Mouse (Mus musculus): ENCODE data around the gene Iqcm. TPM values are rescaled to one million over a fixed set of nuclear protein-coding genes. Genes with fewer than 3 reads are reported as not detected.
"Not testable (repeated sequence)": the region's sequence is repeated elsewhere in the genome, so short reads cannot be mapped to it uniquely, and the experiment has no call there.

Gene Iqcm
- not detected for polyA plus RNA-seq (2017; shearing (Covaris generic))

GRCm38 (mm10) chr8:75448394-75448793 is at the start of gene Iqcm:
Iqcm (plus strand) TSS chr8:75448694.
- ATAC-seq: no peak

- no peak for ATAC-seq
Observed at GRCm38 (mm10) chr8:75406489-75406888, 42.0 kb upstream of the Iqcm start, which contains the start of gene Gm10358. Gm10358 (minus strand) TSS chr8:75406589.

- not testable (repeated sequence) for ATAC-seq
Observed at GRCm38 (mm10) chr8:75415696-75416095, 32.8 kb upstream of the Iqcm start.

GRCm38 (mm10) chr8:75476756-75477155 is 28.3 kb downstream of the Iqcm start:
- ATAC-seq: no peak

- ATAC-seq: no peak
Observed at GRCm38 (mm10) chr8:75489035-75489678, 40.7 kb downstream of the Iqcm start.

- no peak for ATAC-seq
Observed at GRCm38 (mm10) chr8:75509299-75509698, 60.8 kb downstream of the Iqcm start.

GRCm38 (mm10) chr8:75513786-75514185 is 65.3 kb downstream of the Iqcm start:
- no peak for ATAC-seq

GRCm38 (mm10) chr8:75549284-75549683 is 100.8 kb downstream of the Iqcm start:
- ATAC-seq: no peak

GRCm38 (mm10) chr8:75596281-75596680 is 147.8 kb downstream of the Iqcm start:
- ATAC-seq: no peak

GRCm38 (mm10) chr8:75642958-75643357 is 194.5 kb downstream of the Iqcm start:
- no peak for ATAC-seq

GRCm38 (mm10) chr8:75659287-75659686 is 210.8 kb downstream of the Iqcm start:
- no peak for ATAC-seq

- no peak for ATAC-seq
Observed at GRCm38 (mm10) chr8:75746561-75746960, 298.1 kb downstream of the Iqcm start.

- no peak for ATAC-seq
Observed at GRCm38 (mm10) chr8:75755596-75755995, 307.1 kb downstream of the Iqcm start.

- ATAC-seq: no peak
Observed at GRCm38 (mm10) chr8:75828468-75829132, 380.1 kb downstream of the Iqcm start.

- ATAC-seq: no peak
Observed at GRCm38 (mm10) chr8:75835245-75835644, 386.8 kb downstream of the Iqcm start.

GRCm38 (mm10) chr8:75917603-75918344 is 469.3 kb downstream of the Iqcm start:
- ATAC-seq: no peak

- no peak for ATAC-seq
Observed at GRCm38 (mm10) chr8:75949166-75949565, 500.7 kb downstream of the Iqcm start.

GRCm38 (mm10) chr8:75956016-75956415 is 507.5 kb downstream of the Iqcm start:
- no peak for ATAC-seq

- ATAC-seq: no peak
Observed at GRCm38 (mm10) chr8:76018501-76018900, 570.0 kb downstream of the Iqcm start.
